Mouse (Mus musculus): Measurements from ENCODE around the gene Fbxl7.

Fbxl7 gene

GRCm38 (mm10) chr15:26693075-26693474 is 202.3 kb downstream of the Fbxl7 start:
- no peak for DNase-seq (ENCODE audit: low spot score)

DNA sequence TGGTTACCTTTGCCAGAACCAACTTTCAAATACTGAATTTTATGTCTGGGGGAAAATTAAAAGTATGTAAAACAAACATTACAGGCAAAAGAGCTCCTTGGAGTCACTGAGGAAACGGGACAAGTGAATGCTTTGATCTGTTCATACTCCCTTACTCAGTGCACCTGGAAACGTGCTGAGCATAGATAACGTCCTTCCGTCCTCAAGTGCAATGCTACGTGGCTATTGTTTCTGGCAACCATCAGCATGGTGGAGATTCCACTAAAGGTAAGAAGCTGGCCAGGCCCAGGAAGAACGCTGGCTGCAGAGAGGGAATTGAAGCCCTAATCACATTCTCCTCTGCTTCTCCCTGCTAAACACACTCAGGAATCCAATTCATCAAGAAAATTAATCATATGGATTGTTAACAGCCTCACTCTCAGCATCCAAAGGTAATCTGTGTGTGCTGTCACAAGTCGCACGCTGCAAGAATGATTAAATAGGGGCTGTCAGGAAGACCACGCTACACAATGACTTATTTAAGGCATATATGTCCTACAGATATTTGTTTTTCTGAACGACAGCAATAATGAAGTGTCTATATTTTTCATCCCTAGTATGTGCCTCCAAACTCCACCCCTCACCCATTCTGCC is 206.8 kb downstream of the Fbxl7 start:
- DNase-seq (ENCODE audit: low spot score), result no peak

DNA sequence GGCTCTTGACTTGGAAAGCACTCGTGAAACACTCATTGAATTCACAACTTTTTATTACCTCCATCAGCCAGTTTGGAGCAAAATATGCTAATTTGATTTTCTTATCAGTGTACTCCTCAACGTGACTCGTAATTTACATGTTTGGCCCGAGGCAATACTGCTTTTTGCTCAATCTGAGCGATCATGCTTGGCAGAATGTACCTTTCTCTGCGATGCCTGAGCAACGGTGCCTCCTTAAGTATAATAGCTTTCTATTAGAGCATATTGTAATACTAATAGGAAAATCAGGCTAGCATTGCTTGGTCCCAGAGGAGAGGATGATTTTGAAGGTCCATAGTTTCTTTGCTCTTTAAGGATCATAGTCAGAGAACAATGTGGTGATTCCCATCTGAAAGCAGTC is 207.7 kb downstream of the Fbxl7 start:
- DNase-seq (ENCODE audit: low spot score), result no peak

GRCm38 (mm10) chr15:26682279-26682678 is 213.1 kb downstream of the Fbxl7 start:
- no peak for DNase-seq (ENCODE audit: low spot score)

DNA sequence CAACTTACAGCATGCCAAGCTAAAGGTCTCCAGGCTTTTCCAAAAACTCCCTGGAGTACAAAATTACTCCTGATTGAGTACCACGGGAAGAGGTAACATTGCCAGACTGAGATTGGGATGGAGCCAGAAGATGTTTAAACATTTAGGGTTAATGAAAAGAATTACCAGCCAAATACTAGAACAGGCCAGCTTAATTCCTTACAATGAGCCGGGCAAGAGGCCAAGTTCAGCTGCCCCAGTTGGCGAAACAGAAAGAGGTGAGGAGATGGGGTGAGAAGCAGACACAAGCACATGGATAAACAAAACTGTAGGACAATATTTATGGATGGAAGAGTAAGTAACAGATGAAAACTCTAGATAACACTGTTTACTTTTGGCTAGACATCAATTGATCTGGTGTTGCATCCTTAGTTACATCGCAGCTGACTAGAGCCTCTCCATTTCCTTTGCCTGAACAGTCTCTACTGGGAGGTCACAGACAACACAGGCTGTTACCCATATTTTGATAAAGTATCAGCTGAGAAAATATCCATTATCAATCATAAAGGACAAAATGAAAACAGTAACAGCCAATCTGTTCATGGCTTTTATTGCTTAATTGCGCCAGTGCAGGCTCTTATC is 222.0 kb downstream of the Fbxl7 start:
- no peak for DNase-seq (ENCODE audit: low spot score)

GRCm38 (mm10) chr15:26654988-26655387 is 240.4 kb downstream of the Fbxl7 start:
- no peak for DNase-seq (ENCODE audit: low spot score)

GRCm38 (mm10) chr15:26642563-26642962 is 252.8 kb downstream of the Fbxl7 start:
- no peak for DNase-seq (ENCODE audit: low spot score)

DNA sequence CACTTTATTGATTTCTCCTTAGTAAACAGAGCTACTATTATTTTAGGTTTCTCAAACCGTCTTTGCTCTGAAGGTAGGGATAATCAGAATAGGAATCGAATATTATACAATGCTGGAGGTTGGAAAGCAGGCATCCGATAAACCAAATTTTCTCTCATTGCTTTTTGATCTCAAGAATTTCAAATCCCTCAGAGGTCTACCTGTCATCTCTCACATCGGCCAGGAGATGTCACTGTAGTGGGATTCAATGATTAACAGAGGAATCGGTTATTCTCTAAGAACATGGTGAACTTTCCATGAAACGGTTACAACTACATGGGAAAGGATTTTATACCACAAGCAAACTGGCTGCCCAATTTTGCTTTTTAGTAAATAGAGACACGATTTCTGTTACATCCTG is 255.7 kb downstream of the Fbxl7 start:
- DNase-seq (ENCODE audit: low spot score), result peak; percentile 26

DNA sequence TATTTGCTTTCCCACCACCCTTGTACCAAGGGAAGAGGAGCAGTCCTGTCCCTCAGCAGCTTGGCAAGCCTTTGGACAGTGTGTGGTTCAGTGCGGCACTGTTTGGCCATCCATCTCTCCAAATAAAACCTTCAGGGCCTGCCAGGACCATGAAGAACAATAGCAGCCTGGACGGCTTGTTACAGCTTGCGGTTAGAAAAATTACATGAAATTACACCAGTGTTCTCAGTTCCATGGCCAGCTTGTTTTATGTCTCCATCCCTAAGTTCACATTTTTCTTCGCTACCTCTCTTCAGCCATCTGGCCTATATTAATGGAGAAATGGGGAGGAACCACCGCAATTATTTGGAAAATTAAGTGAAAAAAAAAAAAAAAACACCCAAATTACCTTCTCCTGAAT is 259.8 kb downstream of the Fbxl7 start:
- no peak for DNase-seq (ENCODE audit: low spot score)

DNA sequence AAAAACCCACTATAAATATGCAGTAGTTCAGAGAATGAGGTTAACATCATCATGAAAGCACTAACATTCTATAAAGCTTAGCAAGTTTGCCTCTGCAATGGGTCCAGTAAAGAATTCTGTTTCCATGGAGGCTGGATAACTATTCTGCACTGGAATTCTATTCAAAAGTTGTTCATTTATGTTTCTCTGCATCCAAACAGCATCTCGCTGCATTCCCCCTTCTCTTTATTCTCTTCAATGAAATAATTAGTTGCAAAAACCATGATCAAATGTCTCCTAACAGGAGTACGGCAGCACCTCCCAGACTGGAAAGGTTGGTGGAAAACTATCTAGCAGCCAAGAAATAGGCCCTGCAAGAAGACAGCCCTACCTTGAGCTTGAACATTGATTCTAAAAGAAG is 267.2 kb downstream of the Fbxl7 start:
- DNase-seq (ENCODE audit: low spot score), result no peak

DNA sequence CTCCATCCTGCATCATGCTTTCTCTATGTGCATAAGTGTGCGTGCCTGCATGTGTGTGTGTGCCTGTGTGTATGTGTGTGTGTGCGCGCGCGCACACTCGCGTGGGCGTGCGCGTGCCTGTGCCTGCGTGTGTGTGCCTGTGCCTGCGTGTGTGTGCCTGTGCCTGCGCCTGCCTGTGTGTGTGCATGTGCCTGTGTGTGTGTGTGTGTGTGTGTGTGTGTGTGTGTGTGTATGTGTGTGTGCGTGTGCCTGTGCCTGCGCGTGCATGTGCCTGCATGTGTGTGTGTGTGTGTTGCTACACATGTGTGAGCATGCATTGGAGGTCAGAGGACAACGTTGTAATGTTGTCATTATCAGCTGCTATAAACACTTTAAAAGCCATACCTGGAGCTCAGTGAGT is 272.1 kb downstream of the Fbxl7 start:
- no peak for DNase-seq (ENCODE audit: low spot score)

DNA sequence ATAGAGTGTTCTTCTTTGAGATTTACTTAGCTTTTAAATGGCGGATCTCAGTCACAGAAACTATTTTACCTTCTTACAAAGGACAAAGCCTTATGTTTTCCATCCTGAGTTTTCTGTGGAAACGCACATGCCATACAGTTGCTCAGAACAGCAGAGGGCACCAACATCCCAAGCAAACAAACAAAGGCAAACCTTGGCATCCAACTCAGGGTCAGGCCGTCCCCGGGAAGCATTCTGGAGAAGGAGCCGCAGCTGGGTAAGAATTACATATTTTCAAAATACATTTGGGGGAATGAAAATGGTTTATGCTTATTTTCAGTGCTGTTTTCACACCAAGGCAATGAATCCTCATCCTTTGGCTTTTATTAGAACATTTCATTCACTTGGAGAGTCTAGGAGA is 275.1 kb downstream of the Fbxl7 start:
- DNase-seq (ENCODE audit: low spot score), result peak; percentile 65

GRCm38 (mm10) chr15:26619221-26619620 is 276.2 kb downstream of the Fbxl7 start:
- DNase-seq (ENCODE audit: low spot score), result no peak

DNA sequence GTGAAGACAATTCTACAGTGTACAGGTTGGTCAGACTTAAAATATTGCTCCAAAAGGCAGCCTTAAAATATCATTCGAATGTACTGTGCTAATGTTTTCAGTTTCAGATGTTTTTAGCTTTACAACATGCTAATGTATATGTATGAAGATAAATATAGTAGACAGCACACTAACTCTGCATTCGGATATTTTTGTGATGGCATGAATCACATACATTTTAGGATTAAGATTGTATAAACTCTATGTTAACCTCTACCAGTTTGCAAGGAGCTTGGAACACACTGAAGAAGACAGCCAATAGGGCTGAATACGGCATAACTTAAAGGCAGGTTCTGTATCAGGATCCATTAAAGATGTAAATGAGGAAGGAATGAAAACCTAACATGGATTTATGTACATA is 299.1 kb downstream of the Fbxl7 start:
- no peak for DNase-seq (ENCODE audit: low spot score)

DNA sequence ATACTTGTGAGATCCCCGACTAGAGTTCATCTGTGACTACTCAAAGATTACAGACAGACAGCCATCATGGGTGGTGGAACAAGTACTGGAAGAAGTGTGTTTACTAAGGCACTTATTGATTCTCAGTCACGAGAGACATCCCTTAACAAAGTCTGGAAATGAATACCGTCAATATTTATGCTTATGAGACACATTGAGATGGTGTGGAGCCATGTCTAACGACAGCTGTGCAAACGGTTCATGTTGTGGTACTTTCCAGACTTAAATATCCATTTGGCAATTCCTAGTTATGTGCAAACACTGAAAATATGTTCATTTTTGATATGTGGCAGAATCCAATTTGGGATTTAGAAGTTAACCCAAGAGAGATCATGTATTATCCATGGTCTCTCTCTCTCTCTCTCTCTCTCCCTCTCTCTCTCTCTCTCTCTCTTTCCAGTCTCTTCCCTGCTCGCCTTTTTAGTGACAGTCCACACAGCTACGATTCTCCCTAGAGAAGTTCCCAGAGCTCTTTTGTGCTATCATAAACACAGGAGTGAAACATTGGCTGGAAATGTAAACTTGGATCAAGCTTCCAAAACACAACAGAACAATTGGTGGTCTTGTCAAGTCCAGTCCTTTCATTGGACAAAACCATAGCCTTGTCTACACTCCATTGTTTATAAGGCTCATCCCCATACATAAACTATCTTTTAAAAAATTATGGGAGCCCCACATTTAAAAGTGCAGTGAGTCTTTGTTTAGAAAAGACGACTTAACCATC is 315.3 kb downstream of the Fbxl7 start:
- no peak for DNase-seq (ENCODE audit: low spot score)

- DNase-seq (ENCODE audit: low spot score), result no peak
Observed at GRCm38 (mm10) chr15:26578500-26578899, 316.9 kb downstream of the Fbxl7 start.

GRCm38 (mm10) chr15:26566076-26566475 is 329.3 kb downstream of the Fbxl7 start:
- no peak for DNase-seq (ENCODE audit: low spot score)

- no peak for DNase-seq (ENCODE audit: low spot score)
Observed at GRCm38 (mm10) chr15:26553620-26554019, 341.8 kb downstream of the Fbxl7 start.

GRCm38 (mm10) chr15:26533997-26534700 is 361.2 kb downstream of the Fbxl7 start:
- DNase-seq (ENCODE audit: low spot score), result peak; percentile 46

GRCm38 (mm10) chr15:26519220-26519631 is 376.2 kb downstream of the Fbxl7 start:
- DNase-seq (ENCODE audit: low spot score), result peak; percentile 18

- no peak for DNase-seq (ENCODE audit: low spot score)
Observed at GRCm38 (mm10) chr15:26501024-26501423, 394.4 kb downstream of the Fbxl7 start.
